Mouse (Mus musculus) embryonic facial prominence, embryonic 13.5 days (tissue): ENCODE data around the gene Dip2a. TPM values are rescaled to one million over a fixed set of nuclear protein-coding genes. Genes with fewer than 3 reads are reported as not detected.

ENCODE experiments used
- ATAC-seq: fragments of 200-750 bp; cut with Nextera tagmentation; 2 replicates; pipeline ENCODE4 v1.8.0; 2017; ENCODE audit warnings: low read depth; ENCODE audit not compliant: insufficient number of reproducible peaks, insufficient read depth, low FRiP score, low TSS enrichment
- H3K27ac ChIP-seq: fragments of 300-500 bp; sonication (generic); 2 replicates; pipeline ENCODE4 v1.5.1; 2015; ENCODE audit warnings: moderate library complexity, mild to moderate bottlenecking, inconsistent platforms
- H3K27me3 ChIP-seq: fragments of 300-500 bp; sonication (generic); 2 replicates; pipeline ENCODE4 v1.6.1; 2015; ENCODE audit warnings: mild to moderate bottlenecking, inconsistent platforms
- H3K36me3 ChIP-seq: fragments of 300-500 bp; sonication (generic); 2 replicates; pipeline ENCODE4 v1.6.1; 2015; ENCODE audit warnings: mild to moderate bottlenecking, inconsistent platforms
- H3K4me1 ChIP-seq: fragments of 300-500 bp; sonication (generic); 2 replicates; pipeline ENCODE4 v1.6.1; 2015; ENCODE audit warnings: inconsistent platforms
- H3K4me2 ChIP-seq: fragments of 300-500 bp; sonication (generic); 2 replicates; pipeline ENCODE4 v1.6.1; 2015; ENCODE audit warnings: moderate library complexity, mild to moderate bottlenecking, inconsistent platforms
- H3K4me3 ChIP-seq: fragments of 300-500 bp; sonication (generic); 2 replicates; pipeline ENCODE4 v1.5.1; 2015; ENCODE audit warnings: mild to moderate bottlenecking, inconsistent platforms
- H3K9ac ChIP-seq: fragments of 300-500 bp; sonication (generic); 2 replicates; pipeline ENCODE4 v1.6.1; 2015; ENCODE audit warnings: mild to moderate bottlenecking, inconsistent platforms
- H3K9me3 ChIP-seq: fragments of 300-500 bp; sonication (generic); 2 replicates; pipeline ENCODE4 v1.6.1; 2016; ENCODE audit warnings: inconsistent platforms
- WGBS: fragments of 180-500 bp; shearing (Covaris S2); methylation state at CpG from one replicate; pipeline ENCODE4 v1.1.7; 2015; ENCODE audit warnings: mixed read lengths; 5-methylcytosine and 5-hydroxymethylcytosine counted together
- polyA plus RNA-seq: library from polyadenylated mRNA; unstranded; fragments of >200 nt; fragmentation: Nextera tagmentation; extraction: Ambion mirVana; gene quantifications from 2 replicates; pipeline ENCODE4 v1.2.1, GENCODE M21; 2015

Gene Dip2a
- 12.5 TPM in 2 replicates for polyA plus RNA-seq

- Histone ChIP-seq H3K9ac (peak within 1 kb of the TSS; percentile 92), H3K4me3 (peak within 1 kb of the TSS; percentile 82), H3K4me2 (peak within 1 kb of the TSS; percentile 77), H3K9me3 (no peaks in the 10 kb centered on the region), H3K36me3 (peaks cover 8% of the 10 kb centered on the region), H3K27ac (peak within 1 kb of the TSS; percentile 87), H3K27me3 (no peaks in the 10 kb centered on the region), H3K4me1 (peaks cover 27% of the 10 kb centered on the region)
- peak; percentile 87 for ATAC-seq
- WGBS = under 1% methylated on average over 92 of the region's 94 CpGs
Measured at GRCm38 (mm10) chr10:76344711-76345539, at the start of gene Dip2a. TSS of gene Dip2a (minus strand) at chr10:76345291.

GRCm38 (mm10) chr10:76392596-76392995 is 47.5 kb upstream of the Dip2a start:
- Histone ChIP-seq H3K4me1 (no peaks in the 10 kb centered on the region), H3K36me3 (peaks cover 57% of the 10 kb centered on the region), H3K9me3 (no peaks in the 10 kb centered on the region), H3K27ac (no peak overlapping the region), H3K9ac (0 out of 2 replicates have a peak overlapping the region, but pooled peaks have one; percentile 11), H3K4me2 (no peak overlapping the region), H3K4me3 (no peak overlapping the region), H3K27me3 (no peaks in the 10 kb centered on the region)
- no peak for ATAC-seq
- WGBS = 92% methylated on average over 12 of the region's 12 CpGs

GRCm38 (mm10) chr10:76391786-76392185 is 46.7 kb upstream of the Dip2a start:
- Histone ChIP-seq H3K36me3 (peaks cover 55% of the 10 kb centered on the region), H3K9ac (no peak overlapping the region), H3K27me3 (no peaks in the 10 kb centered on the region), H3K9me3 (no peaks in the 10 kb centered on the region), H3K4me1 (no peaks in the 10 kb centered on the region), H3K27ac (no peak overlapping the region), H3K4me3 (no peak overlapping the region), H3K4me2 (no peak overlapping the region)
- no peak for ATAC-seq
- WGBS = 82% methylated on average over 9 of the region's 9 CpGs

GRCm38 (mm10) chr10:76391166-76391565 is 46.1 kb upstream of the Dip2a start:
- H3K4me1 ChIP-seq = no peaks in the 10 kb centered on the region
- no peaks in the 10 kb centered on the region for H3K27me3 ChIP-seq
- 96% methylated on average over 9 of the region's 9 CpGs for WGBS
- no peak overlapping the region for H3K9ac ChIP-seq
- H3K27ac ChIP-seq = no peak overlapping the region
- H3K36me3 ChIP-seq = peaks cover 55% of the 10 kb centered on the region
- H3K4me2 ChIP-seq = no peak overlapping the region
- H3K4me3 ChIP-seq = no peak overlapping the region
- no peaks in the 10 kb centered on the region for H3K9me3 ChIP-seq
- no peak for ATAC-seq

GRCm38 (mm10) chr10:76374981-76375380 is 29.9 kb upstream of the Dip2a start:
- H3K4me2 ChIP-seq = no peak overlapping the region
- 0 out of 2 replicates have a peak, but pooled peaks cover 4% of the 10 kb centered on the region for H3K4me1 ChIP-seq
- no peaks in the 10 kb centered on the region for H3K9me3 ChIP-seq
- H3K4me3 ChIP-seq = no peak overlapping the region
- no peak overlapping the region for H3K27ac ChIP-seq
- 92% methylated on average over 18 of the region's 18 CpGs for WGBS
- H3K9ac ChIP-seq = no peak overlapping the region
- no peak for ATAC-seq
- no peaks in the 10 kb centered on the region for H3K27me3 ChIP-seq
- peaks cover 59% of the 10 kb centered on the region for H3K36me3 ChIP-seq

- Histone ChIP-seq H3K4me2 (no peak overlapping the region), H3K36me3 (peaks cover 60% of the 10 kb centered on the region), H3K9ac (no peak overlapping the region), H3K4me1 (0 out of 2 replicates have a peak, but pooled peaks cover 4% of the 10 kb centered on the region), H3K4me3 (no peak overlapping the region), H3K27ac (no peak overlapping the region), H3K27me3 (no peaks in the 10 kb centered on the region), H3K9me3 (no peaks in the 10 kb centered on the region)
- no peak for ATAC-seq
- 69% methylated on average over 3 of the region's 3 CpGs for WGBS
Measured at GRCm38 (mm10) chr10:76371736-76372135, 26.6 kb upstream of the Dip2a start.

- no peak overlapping the region for H3K4me3 ChIP-seq
- no peak overlapping the region for H3K9ac ChIP-seq
- no peak overlapping the region for H3K27ac ChIP-seq
- no peaks in the 10 kb centered on the region for H3K27me3 ChIP-seq
- H3K4me1 ChIP-seq = 0 out of 2 replicates have a peak, but pooled peaks cover 4% of the 10 kb centered on the region
- no peak overlapping the region for H3K4me2 ChIP-seq
- WGBS = 93% methylated on average over 13 of the region's 13 CpGs
- no peaks in the 10 kb centered on the region for H3K9me3 ChIP-seq
- peaks cover 68% of the 10 kb centered on the region for H3K36me3 ChIP-seq
- no peak for ATAC-seq
Measured at GRCm38 (mm10) chr10:76368766-76369165, 23.7 kb upstream of the Dip2a start.

- Histone ChIP-seq H3K9ac (no peak overlapping the region), H3K27ac (no peak overlapping the region), H3K4me2 (no peak overlapping the region), H3K36me3 (peaks cover 47% of the 10 kb centered on the region), H3K4me1 (no peaks in the 10 kb centered on the region), H3K4me3 (no peak overlapping the region), H3K9me3 (no peaks in the 10 kb centered on the region), H3K27me3 (no peaks in the 10 kb centered on the region)
- 60% methylated on average over 3 of the region's 3 CpGs for WGBS
- no peak for ATAC-seq
Measured at GRCm38 (mm10) chr10:76363233-76363632, 18.1 kb upstream of the Dip2a start.

GRCm38 (mm10) chr10:76358468-76358867 is 13.4 kb upstream of the Dip2a start:
- H3K9ac ChIP-seq = no peak overlapping the region
- H3K27ac ChIP-seq = no peak overlapping the region
- ATAC-seq = no peak
- no peak overlapping the region for H3K4me3 ChIP-seq
- H3K27me3 ChIP-seq = no peaks in the 10 kb centered on the region
- 85% methylated on average over 5 of the region's 5 CpGs for WGBS
- H3K36me3 ChIP-seq = peaks cover 51% of the 10 kb centered on the region
- H3K4me2 ChIP-seq = no peak overlapping the region
- no peaks in the 10 kb centered on the region for H3K9me3 ChIP-seq
- H3K4me1 ChIP-seq = no peaks in the 10 kb centered on the region

GRCm38 (mm10) chr10:76357286-76357875 is 12.3 kb upstream of the Dip2a start:
- H3K27me3 ChIP-seq = no peaks in the 10 kb centered on the region
- WGBS = 87% methylated on average over 8 of the region's 8 CpGs
- no peak for ATAC-seq
- no peak overlapping the region for H3K4me3 ChIP-seq
- H3K9ac ChIP-seq = no peak overlapping the region
- H3K9me3 ChIP-seq = no peaks in the 10 kb centered on the region
- H3K4me1 ChIP-seq = no peaks in the 10 kb centered on the region
- no peak overlapping the region for H3K4me2 ChIP-seq
- H3K36me3 ChIP-seq = peaks cover 61% of the 10 kb centered on the region
- H3K27ac ChIP-seq = no peak overlapping the region

GRCm38 (mm10) chr10:76354974-76355373 is 9.9 kb upstream of the Dip2a start:
- H3K4me2 ChIP-seq = no peak overlapping the region
- no peaks in the 10 kb centered on the region for H3K9me3 ChIP-seq
- no peak overlapping the region for H3K27ac ChIP-seq
- no peak overlapping the region for H3K9ac ChIP-seq
- ATAC-seq = no peak
- H3K27me3 ChIP-seq = no peaks in the 10 kb centered on the region
- no peak overlapping the region for H3K4me3 ChIP-seq
- H3K4me1 ChIP-seq = no peaks in the 10 kb centered on the region
- WGBS = 90% methylated on average over 12 of the region's 12 CpGs
- H3K36me3 ChIP-seq = peaks cover 77% of the 10 kb centered on the region

GRCm38 (mm10) chr10:76353986-76354385 is 8.9 kb upstream of the Dip2a start:
- 97% methylated on average over 12 of the region's 12 CpGs for WGBS
- Histone ChIP-seq H3K4me2 (no peak overlapping the region), H3K4me3 (no peak overlapping the region), H3K4me1 (no peaks in the 10 kb centered on the region), H3K27ac (no peak overlapping the region), H3K9me3 (no peaks in the 10 kb centered on the region), H3K36me3 (peaks cover 85% of the 10 kb centered on the region), H3K27me3 (no peaks in the 10 kb centered on the region), H3K9ac (no peak overlapping the region)
- ATAC-seq = no peak
